ENCODE assay signal across 1 mouse cellular context in the genomic region with DNA sequence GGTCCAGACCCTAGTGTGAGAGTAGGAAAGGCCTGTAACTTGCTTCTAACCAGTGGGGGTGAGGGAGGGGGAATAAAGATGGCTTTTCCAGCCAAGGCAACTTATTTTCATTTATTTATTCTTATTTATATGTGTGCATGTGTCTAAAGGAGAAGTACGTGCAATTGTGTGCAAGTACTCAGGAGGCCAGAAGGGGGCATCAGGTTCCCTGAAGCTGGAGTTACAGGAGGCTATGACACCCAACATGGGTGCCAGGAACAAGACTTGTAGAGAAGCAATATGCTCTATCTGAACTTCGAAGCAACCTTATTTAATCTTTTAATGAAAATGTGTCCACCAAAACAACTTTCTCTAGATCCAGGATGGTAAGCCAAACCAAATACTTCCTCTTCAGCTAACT.
TF ChIP-seq lines count a peak whose summit lies in the region.

No protein-coding gene starts in this region.

TF ChIP-seq in MEL, 35 proteins besides CTCF, POLR2A, EP300 and RAD21:
- TF ChIP-seq CHD2 (IDR thresholded peaks at IDR 0.05; ENCODE audit: low read length) = no peak
- no peak for TF ChIP-seq MEF2A (IDR thresholded peaks at IDR 0.05; ENCODE audit: extremely low read depth, insufficient replicate concordance, low read depth, low read length, poor library complexity, severe bottlenecking)
- no peak for TF ChIP-seq TAL1 (IDR thresholded peaks at IDR 0.05; ENCODE audit: low read length)
- TF ChIP-seq ZNF384 (IDR thresholded peaks at IDR 0.05; ENCODE audit: low read depth, low read length) = no peak
- no peak for TF ChIP-seq E2F4 (IDR thresholded peaks at IDR 0.05; ENCODE audit: borderline replicate concordance, low read depth, low read length)
- TF ChIP-seq UBTF (IDR thresholded peaks at IDR 0.05; ENCODE audit: borderline replicate concordance, insufficient read depth, low read depth, low read length) = no peak
- no peak for TF ChIP-seq MYB (IDR thresholded peaks at IDR 0.05; ENCODE audit: low read depth, low read length)
- no peak for TF ChIP-seq SIN3A (IDR thresholded peaks at IDR 0.05; ENCODE audit: low read length)
- TF ChIP-seq GATA1 (IDR thresholded peaks at IDR 0.05; ENCODE audit: low read depth, low read length) = no peak
- no peak for TF ChIP-seq NELFE (IDR thresholded peaks at IDR 0.05; ENCODE audit: low read depth, low read length)
- TF ChIP-seq MXI1 (IDR thresholded peaks at IDR 0.05; ENCODE audit: low read depth, low read length) = no peak
- TF ChIP-seq POLR2AphosphoS5 (IDR thresholded peaks at IDR 0.05; ENCODE audit: borderline replicate concordance, low read depth, low read length) = no peak
- TF ChIP-seq POLR2AphosphoS2 (IDR thresholded peaks at IDR 0.05; ENCODE audit: low read length) = no peak
- TF ChIP-seq USF2 (IDR thresholded peaks at IDR 0.05; ENCODE audit: borderline replicate concordance in 1 of 2, insufficient read depth in 1 of 2, low read depth in 1 of 2, low read length in 2 of 2) = no peak
